Mouse (Mus musculus) ovary, adult 10 weeks (tissue): ENCODE results near the gene Neu1. TPM values are rescaled to one million over a fixed set of nuclear protein-coding genes. Genes with fewer than 3 reads are reported as not detected.

Experiments
- polyA plus RNA-seq: library from polyadenylated mRNA; stranded (reverse); fragments of 350-450 nt; fragmentation: Illumina TruSeq; extraction: RNeasy Lipid Tissue Mini Kit (QIAGEN cat#74804); gene quantifications from one replicate; pipeline ENCODE4 v1.2.3, GENCODE M21; 2014

Gene Neu1
- 1.8 TPM for polyA plus RNA-seq

DNA sequence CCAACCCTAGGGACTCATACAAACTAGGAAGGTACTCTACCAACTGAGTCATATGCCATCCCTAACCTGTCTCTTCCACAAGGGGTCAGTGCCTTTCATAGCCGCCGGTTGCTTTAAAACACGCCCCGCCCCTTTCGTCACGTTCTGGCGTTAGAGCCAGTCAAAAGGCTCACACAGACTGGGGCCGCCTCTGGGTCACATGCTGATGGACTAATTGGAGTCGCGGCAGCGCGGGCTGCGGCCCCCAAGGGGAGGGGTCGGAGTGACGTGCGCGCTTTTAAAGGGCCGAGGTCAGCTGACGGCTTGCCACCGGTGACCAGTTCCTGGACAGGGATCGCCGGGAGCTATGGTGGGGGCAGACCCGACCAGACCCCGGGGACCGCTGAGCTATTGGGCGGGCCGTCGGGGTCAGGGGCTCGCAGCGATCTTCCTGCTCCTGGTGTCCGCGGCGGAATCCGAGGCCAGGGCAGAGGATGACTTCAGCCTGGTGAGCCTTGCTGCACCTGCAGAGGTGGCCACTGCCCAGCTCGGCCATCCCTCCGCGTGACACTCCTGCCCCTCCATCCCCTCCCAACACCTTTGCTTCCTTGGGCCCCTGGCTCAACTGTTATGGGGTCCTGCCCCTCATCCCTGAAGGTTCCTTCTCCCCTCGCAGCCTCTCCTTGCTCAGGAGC, at the start of gene Neu1:
TSS of gene Neu1 (plus strand) at position 193 of the 674 bp plus-strand sequence.

DNA sequence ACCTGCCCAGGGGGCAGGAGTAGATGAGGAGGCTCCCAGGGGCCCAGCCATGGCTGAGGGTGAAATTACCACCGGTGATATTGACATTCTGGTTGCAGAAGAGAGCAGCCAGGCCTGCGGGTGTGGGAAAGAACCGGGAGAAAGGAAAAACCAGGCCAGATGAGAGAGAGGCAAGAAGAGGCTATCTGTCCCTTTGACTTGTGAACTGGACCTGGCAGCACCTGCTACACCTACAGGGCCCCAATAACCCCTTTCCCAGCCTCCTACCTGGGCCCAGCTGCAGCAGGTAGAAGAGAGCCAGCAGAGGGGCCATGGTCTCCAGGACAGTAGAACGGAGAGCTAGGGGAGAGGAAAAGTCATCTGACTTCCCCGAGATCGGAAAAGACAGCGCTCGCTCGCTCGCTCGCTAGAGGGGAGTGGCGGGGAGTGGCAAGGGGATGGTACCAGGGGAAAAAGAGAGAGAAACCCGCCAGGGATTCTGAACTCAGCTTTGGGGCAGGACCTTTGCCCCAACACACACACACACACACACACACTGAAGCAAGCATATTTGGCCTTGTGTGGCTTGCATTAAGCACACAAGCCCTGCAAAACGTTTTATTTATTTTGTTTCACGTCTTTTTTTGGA, 49.3 kb upstream of the Neu1 start, which contains the start of gene Gm20547:
TSS of gene Gm20547 (minus strand) at position 360 of the 628 bp plus-strand sequence.

DNA sequence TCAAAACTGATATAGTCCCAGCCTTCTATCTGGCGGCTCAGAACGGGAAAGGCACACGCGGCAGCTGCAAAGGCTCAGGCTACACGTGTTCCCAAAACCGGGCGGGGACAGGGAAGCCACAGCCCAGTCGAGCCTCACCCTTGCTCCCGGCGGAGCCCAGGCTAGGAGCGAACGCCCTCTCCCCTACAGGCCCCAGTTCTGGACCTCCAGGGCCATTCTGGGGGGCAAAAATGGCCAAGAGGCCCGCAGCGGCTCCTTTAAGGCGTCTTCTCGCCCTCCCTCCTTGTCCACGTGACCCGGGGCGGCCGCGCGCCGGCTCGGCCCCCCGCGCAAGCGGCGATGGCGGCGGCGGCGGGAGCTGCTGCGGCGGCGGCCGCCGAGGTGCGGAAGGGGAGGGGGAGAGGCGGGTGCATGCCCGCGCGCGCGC, 32.9 kb upstream of the Neu1 start, which contains the start of the genes C2 and Ehmt2:
TSS of gene C2 (minus strand) at position 106 of the 427 bp plus-strand sequence.
TSS of gene Ehmt2 (plus strand) at position 310 of the 427 bp plus-strand sequence.

GRCm38 (mm10) chr17:34913930-34914665, 17.0 kb upstream of the Neu1 start, which contains the start of gene Slc44a4:
TSS of gene Slc44a4 (plus strand) at chr17:34914466.

DNA sequence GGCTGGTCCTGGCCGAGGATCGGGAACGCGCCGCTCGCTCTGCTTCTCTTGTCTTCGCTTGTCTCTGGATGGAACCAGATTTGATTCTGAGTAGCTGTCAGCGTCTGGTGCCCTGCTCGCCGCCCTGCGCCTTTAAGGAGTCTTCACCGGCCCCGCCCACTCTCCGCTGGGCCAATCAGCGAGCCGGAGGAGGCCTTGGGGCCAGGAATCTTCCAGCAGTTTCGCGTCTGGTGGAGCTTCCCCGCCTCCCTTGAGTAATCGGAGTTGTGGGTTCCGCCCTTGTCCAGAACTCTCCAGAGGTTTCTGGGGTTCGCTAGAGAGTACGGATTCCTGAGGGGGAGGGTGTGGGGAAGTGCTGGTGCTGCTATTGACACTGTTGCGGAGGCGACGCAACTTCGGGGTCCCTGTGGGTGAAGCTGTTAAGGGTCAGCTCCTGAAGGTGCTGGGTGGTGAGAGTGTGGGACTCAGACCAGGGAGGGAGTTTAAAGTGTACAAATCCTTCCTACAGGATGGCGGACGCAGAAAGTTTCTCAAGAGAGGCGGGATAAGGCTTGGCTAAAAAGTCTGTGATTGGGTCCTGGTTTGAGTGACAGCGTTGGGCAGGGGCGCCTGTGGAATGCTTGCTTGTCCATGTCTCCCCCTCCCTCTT, 28.2 kb downstream of the Neu1 start, which contains the start of gene Hspa1b:
TSS of gene Hspa1b (minus strand) at position 109 of the 649 bp plus-strand sequence.

DNA sequence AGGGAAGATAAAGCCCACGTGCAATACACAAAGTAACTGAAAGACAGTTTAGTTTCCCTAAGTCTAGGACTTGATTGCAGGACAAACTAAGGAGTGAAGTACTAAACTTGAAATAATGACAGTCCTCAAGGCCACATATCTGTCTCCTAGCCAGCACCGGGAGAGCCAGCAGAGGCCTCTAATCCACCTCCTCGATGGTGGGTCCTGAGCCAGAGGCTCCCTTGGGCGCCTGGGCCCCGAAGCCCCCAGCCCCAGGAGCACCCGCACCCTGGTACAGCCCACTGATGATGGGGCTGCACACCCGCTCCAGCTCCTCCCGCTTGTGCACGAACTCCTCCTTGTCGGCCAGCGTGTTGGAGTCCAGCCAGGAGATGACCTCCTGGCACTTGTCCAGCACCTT, 38.8 kb downstream of the Neu1 start, which contains the start of gene Gm20481:
TSS of gene Gm20481 (plus strand) at position 91 of the 400 bp plus-strand sequence.

DNA sequence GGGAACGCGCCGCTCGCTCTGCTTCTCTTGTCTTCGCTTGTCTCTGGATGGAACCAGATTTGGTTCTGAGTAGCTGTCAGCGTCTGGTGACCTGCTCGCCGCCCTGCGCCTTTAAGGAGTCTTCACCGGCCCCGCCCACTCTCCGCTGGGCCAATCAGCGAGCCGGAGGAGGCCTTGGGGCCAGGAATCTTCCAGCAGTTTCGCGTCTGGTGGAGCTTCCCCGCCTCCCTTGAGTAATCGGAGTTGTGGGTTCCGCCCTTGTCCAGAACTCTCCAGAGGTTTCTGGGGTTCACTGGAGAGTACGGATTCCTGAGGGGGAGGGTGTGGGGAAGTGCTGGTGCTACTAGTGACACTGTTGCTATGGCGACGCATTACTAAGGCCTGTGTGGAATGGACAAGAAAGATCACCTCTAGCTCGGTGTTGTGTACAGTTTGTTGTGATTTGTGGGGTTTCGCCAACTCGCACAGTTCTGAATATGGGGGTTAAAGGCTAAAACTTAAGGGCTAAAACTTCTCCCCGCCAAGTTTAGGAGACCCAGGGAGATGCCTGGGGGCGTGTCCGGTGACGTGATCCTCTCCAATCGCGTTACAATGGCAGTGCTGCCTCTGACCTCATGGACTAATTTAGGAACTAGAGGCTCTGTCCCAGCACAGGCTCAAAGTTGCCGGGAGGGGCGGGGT, 41.2 kb downstream of the Neu1 start, which contains the start of the genes Hspa1a and Hspa1l:
TSS of gene Hspa1a (minus strand) at position 88 of the 681 bp plus-strand sequence.
TSS of gene Hspa1l (plus strand) at position 635 of the 681 bp plus-strand sequence.

GRCm38 (mm10) chr17:34981690-34982180, 50.7 kb downstream of the Neu1 start, which contains the start of gene Lsm2:
TSS of gene Lsm2 (plus strand) at chr17:34981862.

Other genes starting within 250 kb of the Neu1 start
- 1.7 TPM for gene C4b, start 187.4 kb upstream of the Neu1 start, polyA plus RNA-seq
- not detected for gene Cyp21a1, start 126.7 kb upstream of the Neu1 start, polyA plus RNA-seq
- 4.4 TPM for gene Stk19, start 94.3 kb upstream of the Neu1 start, polyA plus RNA-seq
- gene Dxo, start 94.2 kb upstream of the Neu1 start, polyA plus RNA-seq: 1.9 TPM
- 2.9 TPM for gene Skiv2l, start 81.0 kb upstream of the Neu1 start, polyA plus RNA-seq
- gene Nelfe, start 80.9 kb upstream of the Neu1 start, polyA plus RNA-seq: 1.8 TPM
- gene Cfb, start 68.7 kb upstream of the Neu1 start, polyA plus RNA-seq: not detected
- 10.8 TPM for gene Zbtb12, start 51.8 kb upstream of the Neu1 start, polyA plus RNA-seq
- 1.0 TPM for gene Gm20547, start 49.2 kb upstream of the Neu1 start, polyA plus RNA-seq
- 11.5 TPM for gene C2, start 33.0 kb upstream of the Neu1 start, polyA plus RNA-seq
- gene Ehmt2, start 32.8 kb upstream of the Neu1 start, polyA plus RNA-seq: 9.4 TPM
- gene Slc44a4, start 16.8 kb upstream of the Neu1 start, polyA plus RNA-seq: 0.20 TPM
- gene Hspa1b, start 28.0 kb downstream of the Neu1 start, polyA plus RNA-seq: 16.9 TPM
- gene Gm20481, start 38.7 kb downstream of the Neu1 start, polyA plus RNA-seq: not detected
- 8.2 TPM for gene Hspa1a, start 40.9 kb downstream of the Neu1 start, polyA plus RNA-seq
- gene Hspa1l, start 41.5 kb downstream of the Neu1 start, polyA plus RNA-seq: not detected
- gene Lsm2, start 50.6 kb downstream of the Neu1 start, polyA plus RNA-seq: 19.2 TPM
- 6.0 TPM for gene Vars, start 69.7 kb downstream of the Neu1 start, polyA plus RNA-seq
- gene Vwa7, start 85.3 kb downstream of the Neu1 start, polyA plus RNA-seq: not detected
- not detected for gene Sapcd1, start 96.8 kb downstream of the Neu1 start, polyA plus RNA-seq
- gene Msh5, start 115.5 kb downstream of the Neu1 start, polyA plus RNA-seq: 0.68 TPM
- 25.1 TPM for gene Clic1, start 118.7 kb downstream of the Neu1 start, polyA plus RNA-seq
- 2.7 TPM for gene Ddah2, start 127.8 kb downstream of the Neu1 start, polyA plus RNA-seq
- gene Ly6g6c, start 134.1 kb downstream of the Neu1 start, polyA plus RNA-seq: not detected
- gene Mpig6b, start 134.9 kb downstream of the Neu1 start, polyA plus RNA-seq: 0.20 TPM
- gene Ly6g6e, start 145.6 kb downstream of the Neu1 start, polyA plus RNA-seq: not detected
- gene Ly6g6d, start 146.8 kb downstream of the Neu1 start, polyA plus RNA-seq: not detected
- gene Ly6g6f, start 154.4 kb downstream of the Neu1 start, polyA plus RNA-seq: not detected
- 3.5 TPM for gene Abhd16a, start 158.0 kb downstream of the Neu1 start, polyA plus RNA-seq
- gene Ly6g5c, start 177.0 kb downstream of the Neu1 start, polyA plus RNA-seq: not detected
- not detected for gene Ly6g5b, start 184.2 kb downstream of the Neu1 start, polyA plus RNA-seq
- 0.91 TPM for gene Gpank1, start 190.2 kb downstream of the Neu1 start, polyA plus RNA-seq
- 117 TPM for gene Csnk2b, start 190.8 kb downstream of the Neu1 start, polyA plus RNA-seq
- gene D17H6S53E, start 195.1 kb downstream of the Neu1 start, polyA plus RNA-seq: 0.83 TPM
- not detected for gene Apom, start 200.8 kb downstream of the Neu1 start, polyA plus RNA-seq
- gene Bag6, start 203.9 kb downstream of the Neu1 start, polyA plus RNA-seq: 9.7 TPM
- gene Prrc2a, start 233.6 kb downstream of the Neu1 start, polyA plus RNA-seq: 10.0 TPM
- gene Aif1, start 244.8 kb downstream of the Neu1 start, polyA plus RNA-seq: 5.8 TPM